Comparison of ENCODE assay signal across 9 mouse cellular contexts in the genomic region with DNA sequence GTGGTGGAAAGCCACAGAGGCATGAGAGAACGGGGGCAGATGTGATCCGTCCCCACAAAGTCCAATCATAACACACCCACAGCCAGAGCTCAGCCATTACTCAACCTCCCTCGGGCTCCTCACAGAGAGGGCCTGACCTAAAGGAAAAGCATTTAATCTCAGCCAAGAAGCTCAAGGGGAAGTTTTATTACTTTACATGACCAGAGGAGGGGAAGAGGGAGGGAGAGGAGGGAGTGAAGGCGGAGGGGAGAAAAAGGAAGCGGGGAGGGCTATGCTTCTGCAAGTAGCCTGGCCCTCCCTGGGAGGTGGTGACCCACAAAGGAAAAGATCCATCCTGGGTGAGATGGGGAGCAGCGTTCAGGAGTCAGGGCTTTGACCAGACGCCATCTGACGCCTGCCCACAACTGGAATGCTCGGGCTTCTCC. TPM values are rescaled to one million over a fixed set of nuclear protein-coding genes. Genes with fewer than 3 reads are reported as not detected.
DNase-seq lines count a peak whose midpoint lies in the region; ATAC-seq lines count a peak whose summit lies in the region.
"Had no signal": no experiment of that assay in that cellular context is flagged by ENCODE, and none has a peak within 500 bp of the region (broad histone marks: within the 10 kb centered on the region; RNA-seq: fewer than 3 reads in every experiment).

No protein-coding gene starts in this region.

- no peak overlapping the region for H3K9ac ChIP-seq in hindbrain, embryonic 11.5 days (ENCODE audit: low read depth, low read length)
- H3K9ac ChIP-seq in embryonic facial prominence, embryonic 12.5 days, result no peak overlapping the region
- no peak overlapping the region for H3K9ac ChIP-seq in limb, embryonic 15.5 days

- intact Hi-C loops in heart, postnatal 25 days (cut with DNase I), result no loop called here

- no peaks in the 10 kb centered on the region for H3K36me3 ChIP-seq in hindbrain, embryonic 10.5 days
- H3K36me3 ChIP-seq in hindbrain, embryonic 11.5 days (ENCODE audit: control insufficient read depth, insufficient read depth, low read length), result no peaks in the 10 kb centered on the region
- no peaks in the 10 kb centered on the region for H3K36me3 ChIP-seq in embryonic facial prominence, embryonic 12.5 days
- no peaks in the 10 kb centered on the region for H3K36me3 ChIP-seq in limb, embryonic 15.5 days
- H3K36me3 ChIP-seq: G1E had no signal

- H3K4me2 ChIP-seq in hindbrain, embryonic 11.5 days (replicated peaks; ENCODE audit: low read depth, low read length), result no peak overlapping the region
- no peak overlapping the region for H3K4me2 ChIP-seq in embryonic facial prominence, embryonic 12.5 days (replicated peaks)
- H3K4me2 ChIP-seq in limb, embryonic 15.5 days, result peak overlapping the region; percentile 24

- H3K4me3 ChIP-seq in hindbrain, embryonic 10.5 days, result no peak overlapping the region
- no peak overlapping the region for H3K4me3 ChIP-seq in hindbrain, embryonic 11.5 days (ENCODE audit: low read depth, low read length)
- no peak overlapping the region for H3K4me3 ChIP-seq in embryonic facial prominence, embryonic 12.5 days
- no peak overlapping the region for H3K4me3 ChIP-seq in limb, embryonic 15.5 days

- WGBS in hindbrain, embryonic 10.5 days, result 73% methylated on average over 9 of the region's 9 CpGs
- WGBS in hindbrain, embryonic 11.5 days, result 65% methylated on average over 9 of the region's 9 CpGs
- 67% methylated on average over 9 of the region's 9 CpGs for WGBS in embryonic facial prominence, embryonic 12.5 days
- 28% methylated on average over 9 of the region's 9 CpGs for WGBS in limb, embryonic 15.5 days

- H3K9me3 ChIP-seq in hindbrain, embryonic 10.5 days, result no peaks in the 10 kb centered on the region
- no peaks in the 10 kb centered on the region for H3K9me3 ChIP-seq in hindbrain, embryonic 11.5 days (ENCODE audit: control insufficient read depth, low read length)
- no peaks in the 10 kb centered on the region for H3K9me3 ChIP-seq in embryonic facial prominence, embryonic 12.5 days
- H3K9me3 ChIP-seq in limb, embryonic 15.5 days, result no peaks in the 10 kb centered on the region

- DNase-seq in hindbrain, embryonic 10.5 days (ENCODE audit: low spot score), result no peak
- no peak for DNase-seq in hindbrain, embryonic 11.5 days (ENCODE audit: low spot score)
- DNase-seq in heart, postnatal 25 days (ENCODE audit: low spot score), result peak; percentile 20
- DNase-seq in right cerebral cortex, postnatal 4 days, result no peak
- DNase-seq in urinary bladder, adult 2 months (ENCODE audit: low spot score), result no peak

- no peak for ATAC-seq in hindbrain, embryonic 11.5 days (ENCODE audit: low FRiP score)
- no peak for ATAC-seq in embryonic facial prominence, embryonic 12.5 days (ENCODE audit: insufficient number of reproducible peaks, insufficient read depth, low FRiP score, low TSS enrichment)
- peak; percentile 84 for ATAC-seq in limb, embryonic 15.5 days (ENCODE audit: insufficient number of reproducible peaks, low FRiP score, low TSS enrichment, low read depth)
- ATAC-seq in activated CD4-positive, CD25-positive, alpha-beta regulatory T cell, adult 4 months, result no peak

- H3K27me3 ChIP-seq in hindbrain, embryonic 10.5 days (ENCODE audit: insufficient read depth, poor library complexity, severe bottlenecking), result no peaks in the 10 kb centered on the region
- no peaks in the 10 kb centered on the region for H3K27me3 ChIP-seq in hindbrain, embryonic 11.5 days (ENCODE audit: control insufficient read depth, insufficient read depth, low read length)
- no peaks in the 10 kb centered on the region for H3K27me3 ChIP-seq in embryonic facial prominence, embryonic 12.5 days
- no peaks in the 10 kb centered on the region for H3K27me3 ChIP-seq in limb, embryonic 15.5 days

- peaks cover 15% of the 10 kb centered on the region for H3K4me1 ChIP-seq in hindbrain, embryonic 10.5 days (replicated peaks)
- H3K4me1 ChIP-seq in hindbrain, embryonic 11.5 days (replicated peaks; ENCODE audit: control insufficient read depth, insufficient read depth, low read length), result no peaks in the 10 kb centered on the region
- H3K4me1 ChIP-seq in embryonic facial prominence, embryonic 12.5 days, result peaks cover 10% of the 10 kb centered on the region; the same call in 1 of the 2 replicates
- peaks cover 36% of the 10 kb centered on the region for H3K4me1 ChIP-seq in limb, embryonic 15.5 days

- H3K27ac ChIP-seq in hindbrain, embryonic 10.5 days, result peak overlapping the region; percentile 59
- H3K27ac ChIP-seq in hindbrain, embryonic 11.5 days (ENCODE audit: low read depth, low read length), result no peak overlapping the region
- H3K27ac ChIP-seq in embryonic facial prominence, embryonic 12.5 days, result peak overlapping the region; percentile 61
- peak overlapping the region; percentile 91 for H3K27ac ChIP-seq in limb, embryonic 15.5 days

RNA-seq across cellular contexts. Expression of gene Hhat, which starts 35.0 kb away (rescaled TPM):
- polyA plus RNA-seq in hindbrain, embryonic 10.5 days (2016; fragmentation: Nextera tagmentation; extraction: Ambion mirVana), result 8.1 and 8.9 TPM in 2 replicates
- 5.5 and 8.0 TPM in 2 replicates for polyA plus RNA-seq in hindbrain, embryonic 11.5 days (2014; fragmentation: Nextera tagmentation; extraction: Ambion mirVana)
- polyA plus RNA-seq in embryonic facial prominence, embryonic 12.5 days (2016; fragmentation: Nextera tagmentation; extraction: Ambion mirVana), result 8.9 and 10.4 TPM in 2 replicates
- 1 to 10 TPM; 1.6 to 3.3 TPM for total RNA-seq in heart, postnatal 25 days (2021)
- 11.5 and 12.0 TPM in 2 replicates for polyA plus RNA-seq in limb, embryonic 15.5 days (2015; fragmentation: Nextera tagmentation; extraction: Ambion mirVana)
- 1 to 10 TPM in 1 of 2 experiments, under 1 TPM in 1; 0.89 to 1.6 TPM for polyA plus RNA-seq in activated CD4-positive, CD25-positive, alpha-beta regulatory T cell, adult 4 months (2017; shearing (Covaris generic))
- polyA plus RNA-seq in urinary bladder, adult 2 months (2012; rRNA removed), result 2.7 and 3.1 TPM in 2 replicates
- polyA plus RNA-seq: G1E had no signal
